Mouse (Mus musculus): Measurements from ENCODE around the gene Gata3. TPM values are rescaled to one million over a fixed set of nuclear protein-coding genes. Genes with fewer than 3 reads are reported as not detected.
A peak's percentile ranks its signal among the peaks of the same experiment; 100 is the strongest.

The Gata3 gene
- polyA plus RNA-seq, 1 experiment, result 4.0 TPM

GRCm38 (mm10) chr2:9877966-9878563 is 11.8 kb downstream of the Gata3 start:
- Histone ChIP-seq H3K27me3 (ENCODE audit: control insufficient read depth, insufficient read depth, insufficient read length) (no peaks in the 10 kb centered on the region), H3ac (ENCODE audit: control insufficient read depth, insufficient read length, low read depth) (peak overlapping the region; percentile 56), H3K79me3 (ENCODE audit: low read depth) (no peaks in the 10 kb centered on the region), H3K4me3 (ENCODE audit: insufficient read depth, poor library complexity, severe bottlenecking) (peak overlapping the region; percentile 38), H3K36me3 (ENCODE audit: control insufficient read depth, insufficient read depth) (no peaks in the 10 kb centered on the region), H3K79me2 (ENCODE audit: control insufficient read depth, insufficient read depth) (peaks cover 11% of the 10 kb centered on the region)
- TF ChIP-seq MAX (IDR thresholded peaks at IDR 0.05), result no peak
- TF ChIP-seq CEBPB (IDR thresholded peaks at IDR 0.05; ENCODE audit: low read depth), result no peak
- no peak for TF ChIP-seq USF1 (IDR thresholded peaks at IDR 0.05; ENCODE audit: low read depth)
- TF ChIP-seq CTCF (IDR thresholded peaks at IDR 0.05; ENCODE audit: control insufficient read depth, insufficient read depth, insufficient read length), result no peak
- TF ChIP-seq MYOD1 (IDR thresholded peaks at IDR 0.05; ENCODE audit: control insufficient read depth, insufficient read length, low read depth), result no peak
- TF ChIP-seq MYOG (IDR thresholded peaks at IDR 0.05; ENCODE audit: control insufficient read depth, extremely low read depth, insufficient read length), result no peak
- TF ChIP-seq FOSL1 (IDR thresholded peaks at IDR 0.05; ENCODE audit: insufficient read depth, low read length, poor library complexity, severe bottlenecking), result no peak

GRCm38 (mm10) chr2:9877326-9877690 is 12.5 kb downstream of the Gata3 start:
- no peaks in the 10 kb centered on the region for H3K27me3 ChIP-seq (ENCODE audit: control insufficient read depth, insufficient read depth, insufficient read length)
- no peaks in the 10 kb centered on the region for H3K79me3 ChIP-seq (ENCODE audit: low read depth)
- H3K4me3 ChIP-seq (ENCODE audit: insufficient read depth, poor library complexity, severe bottlenecking), result peak overlapping the region; percentile 38
- no peaks in the 10 kb centered on the region for H3K36me3 ChIP-seq (ENCODE audit: control insufficient read depth, insufficient read depth)
- peaks cover 11% of the 10 kb centered on the region for H3K79me2 ChIP-seq (ENCODE audit: control insufficient read depth, insufficient read depth)
- peak overlapping the region; percentile 91 for H3ac ChIP-seq (ENCODE audit: control insufficient read depth, insufficient read length, low read depth)
- TF ChIP-seq CEBPB (IDR thresholded peaks at IDR 0.05; ENCODE audit: low read depth), result no peak
- TF ChIP-seq MYOD1 (IDR thresholded peaks at IDR 0.05; ENCODE audit: control insufficient read depth, insufficient read length, low read depth), result no peak
- TF ChIP-seq CTCF (IDR thresholded peaks at IDR 0.05; ENCODE audit: control insufficient read depth, insufficient read depth, insufficient read length), result no peak
- TF ChIP-seq FOSL1 (IDR thresholded peaks at IDR 0.05; ENCODE audit: insufficient read depth, low read length, poor library complexity, severe bottlenecking), result no peak
- no peak for TF ChIP-seq MYOG (IDR thresholded peaks at IDR 0.05; ENCODE audit: control insufficient read depth, extremely low read depth, insufficient read length)
- no peak for TF ChIP-seq MAX (IDR thresholded peaks at IDR 0.05)
- TF ChIP-seq USF1 (IDR thresholded peaks at IDR 0.05; ENCODE audit: low read depth), result no peak

GRCm38 (mm10) chr2:9876621-9877325 is 13.1 kb downstream of the Gata3 start:
- no peaks in the 10 kb centered on the region for H3K79me3 ChIP-seq (ENCODE audit: low read depth)
- TF ChIP-seq FOSL1 (IDR thresholded peaks at IDR 0.05; ENCODE audit: insufficient read depth, low read length, poor library complexity, severe bottlenecking), result no peak
- no peak for TF ChIP-seq MAX (IDR thresholded peaks at IDR 0.05)
- TF ChIP-seq MYOD1 (IDR thresholded peaks at IDR 0.05; ENCODE audit: control insufficient read depth, insufficient read length, low read depth), result no peak
- no peak for TF ChIP-seq USF1 (IDR thresholded peaks at IDR 0.05; ENCODE audit: low read depth)
- no peak for TF ChIP-seq CTCF (IDR thresholded peaks at IDR 0.05; ENCODE audit: control insufficient read depth, insufficient read depth, insufficient read length)
- TF ChIP-seq CEBPB (IDR thresholded peaks at IDR 0.05; ENCODE audit: low read depth), result no peak
- no peak for TF ChIP-seq MYOG (IDR thresholded peaks at IDR 0.05; ENCODE audit: control insufficient read depth, extremely low read depth, insufficient read length)
- H3K27me3 ChIP-seq (ENCODE audit: control insufficient read depth, insufficient read depth, insufficient read length), result no peaks in the 10 kb centered on the region

GRCm38 (mm10) chr2:9875676-9876357 is 14.0 kb downstream of the Gata3 start:
- Histone ChIP-seq H3K36me3 (ENCODE audit: control insufficient read depth, insufficient read depth) (no peaks in the 10 kb centered on the region), H3ac (ENCODE audit: control insufficient read depth, insufficient read length, low read depth) (no peak overlapping the region), H3K27me3 (ENCODE audit: control insufficient read depth, insufficient read depth, insufficient read length) (no peaks in the 10 kb centered on the region), H3K79me2 (ENCODE audit: control insufficient read depth, insufficient read depth) (peaks cover 11% of the 10 kb centered on the region), H3K4me3 (ENCODE audit: insufficient read depth, poor library complexity, severe bottlenecking) (no peak overlapping the region), H3K79me3 (ENCODE audit: low read depth) (no peaks in the 10 kb centered on the region)
- TF ChIP-seq MYOG (IDR thresholded peaks at IDR 0.05; ENCODE audit: control insufficient read depth, extremely low read depth, insufficient read length) (no peak), MYOD1 (IDR thresholded peaks at IDR 0.05; ENCODE audit: control insufficient read depth, insufficient read length, low read depth) (no peak), USF1 (IDR thresholded peaks at IDR 0.05; ENCODE audit: low read depth) (no peak), CTCF (IDR thresholded peaks at IDR 0.05; ENCODE audit: control insufficient read depth, insufficient read depth, insufficient read length) (no peak), CEBPB (IDR thresholded peaks at IDR 0.05; ENCODE audit: low read depth) (no peak), FOSL1 (IDR thresholded peaks at IDR 0.05; ENCODE audit: insufficient read depth, low read length, poor library complexity, severe bottlenecking) (no peak), MAX (IDR thresholded peaks at IDR 0.05) (no peak)

More at GRCm38 (mm10) chr2:9876621-9877325, 13.1 kb downstream of the Gata3 start:
- Histone ChIP-seq H3K36me3 (ENCODE audit: control insufficient read depth, insufficient read depth) (no peaks in the 10 kb centered on the region), H3K4me3 (ENCODE audit: insufficient read depth, poor library complexity, severe bottlenecking) (peak overlapping the region; percentile 14), H3K79me2 (ENCODE audit: control insufficient read depth, insufficient read depth) (peaks cover 11% of the 10 kb centered on the region), H3ac (ENCODE audit: control insufficient read depth, insufficient read length, low read depth) (peak overlapping the region; percentile 91)

GRCm38 (mm10) chr2:9875220-9875619 is 14.6 kb downstream of the Gata3 start:
- Histone ChIP-seq H3K27me3 (ENCODE audit: control insufficient read depth, insufficient read depth, insufficient read length) (no peaks in the 10 kb centered on the region), H3ac (ENCODE audit: control insufficient read depth, insufficient read length, low read depth) (no peak overlapping the region)

More at GRCm38 (mm10) chr2:9875220-9875619, 14.6 kb downstream of the Gata3 start:
- Histone ChIP-seq H3K36me3 (ENCODE audit: control insufficient read depth, insufficient read depth) (no peaks in the 10 kb centered on the region), H3K4me3 (ENCODE audit: insufficient read depth, poor library complexity, severe bottlenecking) (no peak overlapping the region), H3K79me2 (ENCODE audit: control insufficient read depth, insufficient read depth) (peaks cover 11% of the 10 kb centered on the region), H3K79me3 (ENCODE audit: low read depth) (no peaks in the 10 kb centered on the region)
- TF ChIP-seq USF1 (IDR thresholded peaks at IDR 0.05; ENCODE audit: low read depth), result no peak
- TF ChIP-seq CEBPB (IDR thresholded peaks at IDR 0.05; ENCODE audit: low read depth), result no peak
- no peak for TF ChIP-seq MYOG (IDR thresholded peaks at IDR 0.05; ENCODE audit: control insufficient read depth, extremely low read depth, insufficient read length)
- TF ChIP-seq CTCF (IDR thresholded peaks at IDR 0.05; ENCODE audit: control insufficient read depth, insufficient read depth, insufficient read length), result no peak
- no peak for TF ChIP-seq MYOD1 (IDR thresholded peaks at IDR 0.05; ENCODE audit: control insufficient read depth, insufficient read length, low read depth)
- TF ChIP-seq MAX (IDR thresholded peaks at IDR 0.05), result no peak
- no peak for TF ChIP-seq FOSL1 (IDR thresholded peaks at IDR 0.05; ENCODE audit: insufficient read depth, low read length, poor library complexity, severe bottlenecking)

Measured in C2C12 (cell line).